Mouse (Mus musculus): ENCODE measurements around the gene Krtap19-4. TPM values are rescaled to one million over a fixed set of nuclear protein-coding genes. Genes with fewer than 3 reads are reported as not detected.

Gene Krtap19-4
- not detected in 2 replicates for polyA plus RNA-seq (2015; fragmentation: Nextera tagmentation; extraction: Ambion mirVana)

GRCm38 (mm10) chr16:88884989-88885388 is at the start of gene Krtap19-4:
Gene Krtap19-4 (minus strand): TSS chr16:88885089.
- Histone ChIP-seq H3K4me2 (replicated peaks) (no peak within 1 kb of the TSS), H3K27me3 (no peaks in the 10 kb centered on the region), H3K4me3 (replicated peaks) (no peak within 1 kb of the TSS), H3K9me3 (replicated peaks) (no peaks in the 10 kb centered on the region), H3K4me1 (no peaks in the 10 kb centered on the region), H3K27ac (replicated peaks) (no peak within 1 kb of the TSS), H3K36me3 (no peaks in the 10 kb centered on the region), H3K9ac (no peak within 1 kb of the TSS)
- 85% methylated on average over 5 of the region's 5 CpGs for WGBS
- ATAC-seq (ENCODE audit: insufficient number of reproducible peaks, low FRiP score, low TSS enrichment, low read depth) = no peak

- no peak for ATAC-seq (ENCODE audit: insufficient number of reproducible peaks, low FRiP score, low TSS enrichment, low read depth)
- Histone ChIP-seq H3K9ac (no peak within 1 kb of the TSS), H3K4me2 (replicated peaks) (no peak within 1 kb of the TSS), H3K4me1 (no peaks in the 10 kb centered on the region), H3K4me3 (replicated peaks) (no peak within 1 kb of the TSS), H3K27me3 (no peaks in the 10 kb centered on the region), H3K36me3 (no peaks in the 10 kb centered on the region), H3K9me3 (replicated peaks) (no peaks in the 10 kb centered on the region), H3K27ac (replicated peaks) (no peak within 1 kb of the TSS)
- 62% methylated on average over 3 of the region's 3 CpGs for WGBS
These were observed 47.3 kb upstream of the Krtap19-4 start, which contains the start of gene Krtap19-9b for GRCm38 (mm10) chr16:88932165-88932564. Gene Krtap19-9b (minus strand): TSS chr16:88932265.

GRCm38 (mm10) chr16:88896357-88896756 is 11.5 kb upstream of the Krtap19-4 start, which contains the start of gene Krtap19-5:
Gene Krtap19-5 (minus strand): TSS chr16:88896457.
- ATAC-seq (ENCODE audit: insufficient number of reproducible peaks, low FRiP score, low TSS enrichment, low read depth) = no peak
- 89% methylated on average over 6 of the region's 6 CpGs for WGBS
- no peak within 1 kb of the TSS for H3K4me3 ChIP-seq (replicated peaks)

GRCm38 (mm10) chr16:88886870-88887269 is 2.0 kb upstream of the Krtap19-4 start:
- Histone ChIP-seq H3K27me3 (no peaks in the 10 kb centered on the region), H3K36me3 (no peaks in the 10 kb centered on the region), H3K9ac (no peak overlapping the region), H3K9me3 (replicated peaks) (no peaks in the 10 kb centered on the region), H3K4me1 (no peaks in the 10 kb centered on the region), H3K4me3 (replicated peaks) (no peak overlapping the region), H3K4me2 (replicated peaks) (no peak overlapping the region), H3K27ac (replicated peaks) (no peak overlapping the region)
- ATAC-seq (ENCODE audit: insufficient number of reproducible peaks, low FRiP score, low TSS enrichment, low read depth) = no peak
- WGBS = 77% methylated on average over 6 of the region's 6 CpGs

More at GRCm38 (mm10) chr16:88896357-88896756, 11.5 kb upstream of the Krtap19-4 start, which contains the start of gene Krtap19-5:
- H3K4me1 ChIP-seq = no peaks in the 10 kb centered on the region
- H3K27ac ChIP-seq (replicated peaks) = no peak within 1 kb of the TSS
- H3K27me3 ChIP-seq = no peaks in the 10 kb centered on the region
- H3K9me3 ChIP-seq (replicated peaks) = no peaks in the 10 kb centered on the region
- no peak within 1 kb of the TSS for H3K4me2 ChIP-seq (replicated peaks)
- no peaks in the 10 kb centered on the region for H3K36me3 ChIP-seq
- no peak within 1 kb of the TSS for H3K9ac ChIP-seq

GRCm38 (mm10) chr16:88877938-88878337 is 7.0 kb downstream of the Krtap19-4 start, which contains the start of gene Krtap19-3:
Gene Krtap19-3 (minus strand): TSS chr16:88878038.
- 94% methylated on average over 2 of the region's 2 CpGs for WGBS
- no peaks in the 10 kb centered on the region for H3K36me3 ChIP-seq
- H3K4me3 ChIP-seq (replicated peaks) = no peak within 1 kb of the TSS
- H3K27me3 ChIP-seq = no peaks in the 10 kb centered on the region
- H3K9me3 ChIP-seq (replicated peaks) = no peaks in the 10 kb centered on the region
- no peaks in the 10 kb centered on the region for H3K4me1 ChIP-seq
- no peak within 1 kb of the TSS for H3K4me2 ChIP-seq (replicated peaks)
- no peak within 1 kb of the TSS for H3K9ac ChIP-seq
- ATAC-seq (ENCODE audit: insufficient number of reproducible peaks, low FRiP score, low TSS enrichment, low read depth) = no peak
- H3K27ac ChIP-seq (replicated peaks) = no peak within 1 kb of the TSS

- no peak within 1 kb of the TSS for H3K4me2 ChIP-seq (replicated peaks)
- H3K9ac ChIP-seq = no peak within 1 kb of the TSS
- ATAC-seq (ENCODE audit: insufficient number of reproducible peaks, low FRiP score, low TSS enrichment, low read depth) = no peak
- H3K4me1 ChIP-seq = no peaks in the 10 kb centered on the region
- H3K27ac ChIP-seq (replicated peaks) = no peak within 1 kb of the TSS
- H3K36me3 ChIP-seq = no peaks in the 10 kb centered on the region
- 89% methylated on average over 3 of the region's 3 CpGs for WGBS
- H3K9me3 ChIP-seq (replicated peaks) = no peaks in the 10 kb centered on the region
- H3K4me3 ChIP-seq (replicated peaks) = no peak within 1 kb of the TSS
- H3K27me3 ChIP-seq = no peaks in the 10 kb centered on the region
These were observed 10.7 kb downstream of the Krtap19-4 start, which contains the start of gene Krtap19-2 for GRCm38 (mm10) chr16:88874169-88874568. Gene Krtap19-2 (minus strand): TSS chr16:88874269.

- Histone ChIP-seq H3K4me2 (replicated peaks) (no peak within 1 kb of the TSS), H3K4me3 (replicated peaks) (no peak within 1 kb of the TSS), H3K27ac (replicated peaks) (no peak within 1 kb of the TSS), H3K36me3 (no peaks in the 10 kb centered on the region), H3K9ac (no peak within 1 kb of the TSS), H3K9me3 (replicated peaks) (no peaks in the 10 kb centered on the region), H3K27me3 (no peaks in the 10 kb centered on the region), H3K4me1 (no peaks in the 10 kb centered on the region)
- WGBS = 80% methylated on average over 6 of the region's 6 CpGs
- ATAC-seq (ENCODE audit: insufficient number of reproducible peaks, low FRiP score, low TSS enrichment, low read depth) = no peak
These were observed 15.6 kb downstream of the Krtap19-4 start, which contains the start of gene Krtap19-1 for GRCm38 (mm10) chr16:88869311-88869710. Gene Krtap19-1 (minus strand): TSS chr16:88869411.

- Histone ChIP-seq H3K4me3 (replicated peaks) (no peak overlapping the region), H3K4me1 (no peaks in the 10 kb centered on the region), H3K9me3 (replicated peaks) (no peaks in the 10 kb centered on the region), H3K27me3 (no peaks in the 10 kb centered on the region), H3K4me2 (replicated peaks) (no peak overlapping the region), H3K36me3 (no peaks in the 10 kb centered on the region), H3K9ac (no peak overlapping the region), H3K27ac (replicated peaks) (no peak overlapping the region)
- 87% methylated on average over 4 of the region's 4 CpGs for WGBS
- ATAC-seq (ENCODE audit: insufficient number of reproducible peaks, low FRiP score, low TSS enrichment, low read depth) = no peak
These were observed 19.9 kb downstream of the Krtap19-4 start for GRCm38 (mm10) chr16:88864887-88865407.

GRCm38 (mm10) chr16:88851450-88851849 is 33.4 kb downstream of the Krtap19-4 start:
- no peaks in the 10 kb centered on the region for H3K9me3 ChIP-seq (replicated peaks)
- no peak for ATAC-seq (ENCODE audit: insufficient number of reproducible peaks, low FRiP score, low TSS enrichment, low read depth)
- no peaks in the 10 kb centered on the region for H3K36me3 ChIP-seq
- no peak overlapping the region for H3K4me3 ChIP-seq (replicated peaks)
- H3K4me1 ChIP-seq = no peaks in the 10 kb centered on the region
- no peak overlapping the region for H3K9ac ChIP-seq
- no peak overlapping the region for H3K27ac ChIP-seq (replicated peaks)
- no peaks in the 10 kb centered on the region for H3K27me3 ChIP-seq
- WGBS = 12% methylated on average over 5 of the region's 5 CpGs
- no peak overlapping the region for H3K4me2 ChIP-seq (replicated peaks)

- Histone ChIP-seq H3K9ac (no peak overlapping the region), H3K4me1 (no peaks in the 10 kb centered on the region), H3K9me3 (replicated peaks) (no peaks in the 10 kb centered on the region), H3K36me3 (no peaks in the 10 kb centered on the region), H3K27ac (replicated peaks) (no peak overlapping the region), H3K4me3 (replicated peaks) (no peak overlapping the region), H3K4me2 (replicated peaks) (no peak overlapping the region), H3K27me3 (no peaks in the 10 kb centered on the region)
- 83% methylated on average over 4 of the region's 4 CpGs for WGBS
- no peak for ATAC-seq (ENCODE audit: insufficient number of reproducible peaks, low FRiP score, low TSS enrichment, low read depth)
These were observed 36.3 kb downstream of the Krtap19-4 start for GRCm38 (mm10) chr16:88848558-88848957.

- Histone ChIP-seq H3K4me2 (replicated peaks) (no peak overlapping the region), H3K4me1 (no peaks in the 10 kb centered on the region), H3K9ac (no peak overlapping the region), H3K27ac (replicated peaks) (no peak overlapping the region), H3K36me3 (no peaks in the 10 kb centered on the region), H3K4me3 (replicated peaks) (no peak overlapping the region), H3K9me3 (replicated peaks) (no peaks in the 10 kb centered on the region), H3K27me3 (no peaks in the 10 kb centered on the region)
- no peak for ATAC-seq (ENCODE audit: insufficient number of reproducible peaks, low FRiP score, low TSS enrichment, low read depth)
- WGBS = 96% methylated on average over 1 of the region's 1 CpGs
These were observed 37.5 kb downstream of the Krtap19-4 start for GRCm38 (mm10) chr16:88847363-88847762.
